Mouse (Mus musculus) 3T3-L1 (cell line): ENCODE measurements at regions not wholly inside any gene's neighbourhood (a gene's known extent, or its start where the extent isn't known, plus 50 kb on each side); places are given as distances from the start of the nearest gene placed in this dataset.
"Not testable (repeated sequence)": the region's sequence is repeated elsewhere in the genome, so short reads cannot be mapped to it uniquely, and the experiment has no call there.

Experiments used
- DNase-seq: peaks from one replicate; pipeline ENCODE4 v3.0.0-alpha.2; 2015; ENCODE audit warnings: low read depth, low spot score

GRCm38 (mm10) chr1:14688041-14688440 is 1405.1 kb downstream of the 4930444P10Rik start:
- not testable (repeated sequence) for DNase-seq

- DNase-seq = peak; percentile 31
These were observed 1407.0 kb downstream of the 4930444P10Rik start for GRCm38 (mm10) chr1:14686172-14686571.

- DNase-seq = no peak
These were observed 1412.7 kb downstream of the 4930444P10Rik start for GRCm38 (mm10) chr1:14680443-14680842.

GRCm38 (mm10) chr1:14672393-14672999 is 1420.6 kb downstream of the 4930444P10Rik start:
- no peak for DNase-seq

- no peak for DNase-seq
These were observed 1430.3 kb downstream of the 4930444P10Rik start for GRCm38 (mm10) chr1:14662706-14663312.

- DNase-seq = no peak
These were observed 1431.3 kb downstream of the 4930444P10Rik start for GRCm38 (mm10) chr1:14661854-14662253.

GRCm38 (mm10) chr1:14650346-14650745 is 1442.8 kb downstream of the 4930444P10Rik start:
- no peak for DNase-seq

- DNase-seq = peak; percentile 72
These were observed 1457.4 kb downstream of the 4930444P10Rik start for GRCm38 (mm10) chr1:14635642-14636263.

- DNase-seq = no peak
These were observed 1461.1 kb downstream of the 4930444P10Rik start for GRCm38 (mm10) chr1:14631994-14632393.

GRCm38 (mm10) chr1:14627204-14627603 is 1465.9 kb downstream of the 4930444P10Rik start:
- DNase-seq = no peak

- no peak for DNase-seq
These were observed 1466.4 kb downstream of the 4930444P10Rik start for GRCm38 (mm10) chr1:14626685-14627084.

- DNase-seq = no peak
These were observed 1472.1 kb downstream of the 4930444P10Rik start for GRCm38 (mm10) chr1:14620922-14621430.

GRCm38 (mm10) chr1:14613232-14613894 is 1479.8 kb downstream of the 4930444P10Rik start:
- DNase-seq = no peak

- DNase-seq = no peak
These were observed 1484.1 kb downstream of the 4930444P10Rik start for GRCm38 (mm10) chr1:14609054-14609453.

GRCm38 (mm10) chr1:14595961-14596360 is 1497.2 kb downstream of the 4930444P10Rik start:
- DNase-seq = no peak

- no peak for DNase-seq
These were observed 1503.2 kb downstream of the 4930444P10Rik start for GRCm38 (mm10) chr1:14589905-14590304.

GRCm38 (mm10) chr1:14579376-14579775 is 1513.7 kb downstream of the 4930444P10Rik start:
- DNase-seq = no peak

- DNase-seq = no peak
These were observed 1516.9 kb downstream of the 4930444P10Rik start for GRCm38 (mm10) chr1:14576263-14576662.

GRCm38 (mm10) chr1:14570562-14570981 is 1522.6 kb downstream of the 4930444P10Rik start:
- DNase-seq = peak; percentile 84

GRCm38 (mm10) chr1:14570113-14570512 is 1523.0 kb downstream of the 4930444P10Rik start:
- DNase-seq = no peak

GRCm38 (mm10) chr1:14567006-14567405 is 1526.1 kb downstream of the 4930444P10Rik start:
- DNase-seq = no peak

- peak; percentile 51 for DNase-seq
These were observed 1526.7 kb downstream of the 4930444P10Rik start for GRCm38 (mm10) chr1:14566386-14566785.
